Mouse (Mus musculus): Measurements from ENCODE around the gene Jtb. TPM values are rescaled to one million over a fixed set of nuclear protein-coding genes. Genes with fewer than 3 reads are reported as not detected.

The Jtb gene
- polyA plus RNA-seq, 1 experiment from 2014 or later: 114 TPM

DNA sequence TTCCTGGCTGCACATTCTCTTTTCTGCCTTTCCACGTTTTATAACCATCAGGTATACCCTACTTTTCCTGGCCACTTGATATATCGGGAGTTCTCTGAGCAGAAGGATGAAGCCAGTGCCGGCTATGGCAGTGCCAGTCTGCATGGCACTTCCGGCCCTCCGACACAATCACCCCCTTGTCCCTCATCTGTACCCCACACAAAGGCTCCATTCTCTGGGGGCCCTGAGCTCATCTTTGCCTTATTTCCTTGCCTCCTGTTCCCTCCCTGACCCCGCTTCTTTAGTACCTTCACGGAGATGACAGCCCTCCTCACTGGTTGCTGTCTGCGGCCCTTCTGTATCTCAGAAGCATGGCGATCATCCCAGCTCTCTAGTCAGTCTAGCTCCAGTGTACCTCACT, 49.3 kb downstream of the Jtb start:
- Histone ChIP-seq H3K9ac (ENCODE audit: low read depth, low read length) (no peak overlapping the region), H3K27ac (replicated peaks; ENCODE audit: low read depth, low read length) (no peak overlapping the region), H3K4me3 (ENCODE audit: low read depth, low read length) (no peak overlapping the region), H3K9me3 (ENCODE audit: control insufficient read depth, low read length) (no peaks in the 10 kb centered on the region), H3K27me3 (replicated peaks; ENCODE audit: control insufficient read depth, insufficient read depth, low read length) (no peaks in the 10 kb centered on the region), H3K4me2 (ENCODE audit: low read depth, low read length) (no peak overlapping the region), H3K4me1 (ENCODE audit: control insufficient read depth, insufficient read depth, low read length) (no peaks in the 10 kb centered on the region), H3K36me3 (ENCODE audit: control insufficient read depth, insufficient read depth, low read length) (peaks cover 52% of the 10 kb centered on the region; the same call in 1 of the 2 replicates)
- ATAC-seq (ENCODE audit: low read depth): no peak
- 70% methylated on average over 9 of the region's 9 CpGs for WGBS
- no peak for DNase-seq (ENCODE audit: low spot score)

DNA sequence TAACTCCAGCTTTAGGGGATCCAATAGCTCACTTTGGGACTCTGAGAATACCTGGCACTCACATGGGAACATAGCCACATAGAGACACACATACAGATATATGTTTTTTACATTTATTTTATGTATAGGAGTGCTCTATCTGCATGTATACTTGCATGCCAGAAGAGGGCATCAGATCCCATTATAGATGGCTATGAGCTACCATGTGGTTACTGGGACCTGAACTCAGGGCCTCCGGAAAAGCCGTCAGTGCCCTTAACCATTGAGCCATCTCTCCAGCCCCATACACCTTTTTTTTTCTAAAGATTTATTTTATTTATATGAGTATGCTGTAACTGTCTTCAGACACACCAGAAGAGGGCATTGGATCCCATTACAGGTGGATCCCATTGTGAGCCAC, 52.8 kb downstream of the Jtb start:
- Histone ChIP-seq H3K9me3 (ENCODE audit: control insufficient read depth, low read length) (no peaks in the 10 kb centered on the region), H3K27ac (replicated peaks; ENCODE audit: low read depth, low read length) (no peak overlapping the region), H3K27me3 (replicated peaks; ENCODE audit: control insufficient read depth, insufficient read depth, low read length) (no peaks in the 10 kb centered on the region), H3K4me1 (ENCODE audit: control insufficient read depth, insufficient read depth, low read length) (no peaks in the 10 kb centered on the region), H3K36me3 (ENCODE audit: control insufficient read depth, insufficient read depth, low read length) (peaks cover 19% of the 10 kb centered on the region; the same call in 1 of the 2 replicates), H3K4me2 (ENCODE audit: low read depth, low read length) (no peak overlapping the region), H3K9ac (ENCODE audit: low read depth, low read length) (no peak overlapping the region), H3K4me3 (ENCODE audit: low read depth, low read length) (no peak overlapping the region)
- ATAC-seq (ENCODE audit: low read depth) (no peak), DNase-seq (ENCODE audit: low spot score) (no peak)
- WGBS: 93% methylated on average over 2 of the region's 2 CpGs

Small RNAs within 50 kb of the gene (microRNA-seq; reads per million reads assigned to microRNA genes)
- not detected for gene Mir7012 (ENCODE audit: borderline number of aligned reads)

Other genes with a start within 250 kb of the Jtb start
- gene Hax1, start 232.8 kb upstream of the Jtb start, polyA plus RNA-seq (2014; fragmentation: Nextera tagmentation; extraction: Ambion mirVana): 123 and 127 TPM in 2 replicates
- gene 4933434E20Rik, start 180.0 kb upstream of the Jtb start, polyA plus RNA-seq (2014; fragmentation: Nextera tagmentation; extraction: Ambion mirVana): 144 TPM in 2 replicates
- 207 and 211 TPM in 2 replicates for gene Ubap2l, start 179.0 kb upstream of the Jtb start, polyA plus RNA-seq (2014; fragmentation: Nextera tagmentation; extraction: Ambion mirVana)
- 423 and 451 TPM in 2 replicates for gene Tpm3, start 158.9 kb upstream of the Jtb start, polyA plus RNA-seq (2014; fragmentation: Nextera tagmentation; extraction: Ambion mirVana)
- 0.18 and 0.43 TPM in 2 replicates for gene Nup210l, start 127.5 kb upstream of the Jtb start, polyA plus RNA-seq (2014; fragmentation: Nextera tagmentation; extraction: Ambion mirVana)
- 2,089 and 2,268 TPM in 2 replicates for gene Rps27, start 17.9 kb upstream of the Jtb start, polyA plus RNA-seq (2014; fragmentation: Nextera tagmentation; extraction: Ambion mirVana)
- gene Rab13, start 17.9 kb upstream of the Jtb start, polyA plus RNA-seq (2014; fragmentation: Nextera tagmentation; extraction: Ambion mirVana): 18.1 and 19.8 TPM in 2 replicates
- gene Creb3l4, start 11.9 kb downstream of the Jtb start, polyA plus RNA-seq (2014; fragmentation: Nextera tagmentation; extraction: Ambion mirVana): 5.2 and 6.1 TPM in 2 replicates
- 88.1 and 90.9 TPM in 2 replicates for gene Slc39a1, start 16.6 kb downstream of the Jtb start, polyA plus RNA-seq (2014; fragmentation: Nextera tagmentation; extraction: Ambion mirVana)
- 14.2 and 14.4 TPM in 2 replicates for gene Crtc2, start 22.6 kb downstream of the Jtb start, polyA plus RNA-seq (2014; fragmentation: Nextera tagmentation; extraction: Ambion mirVana)
- gene Dennd4b, start 33.6 kb downstream of the Jtb start, polyA plus RNA-seq (2014; fragmentation: Nextera tagmentation; extraction: Ambion mirVana): 4.1 and 4.7 TPM in 2 replicates
- 13.2 and 13.4 TPM in 2 replicates for gene Gatad2b, start 61.6 kb downstream of the Jtb start, polyA plus RNA-seq (2014; fragmentation: Nextera tagmentation; extraction: Ambion mirVana)
- gene Slc27a3, start 158.3 kb downstream of the Jtb start, polyA plus RNA-seq (2014; fragmentation: Nextera tagmentation; extraction: Ambion mirVana): 24.3 and 26.2 TPM in 2 replicates
- gene Ints3, start 202.0 kb downstream of the Jtb start, polyA plus RNA-seq (2014; fragmentation: Nextera tagmentation; extraction: Ambion mirVana): 26.0 and 31.8 TPM in 2 replicates
- gene Npr1, start 234.3 kb downstream of the Jtb start, polyA plus RNA-seq (2014; fragmentation: Nextera tagmentation; extraction: Ambion mirVana): 6.7 and 8.2 TPM in 2 replicates
- 137 and 166 TPM in 2 replicates for gene Ilf2, start 244.5 kb downstream of the Jtb start, polyA plus RNA-seq (2014; fragmentation: Nextera tagmentation; extraction: Ambion mirVana)

All from embryonic facial prominence, embryonic 14.5 days (tissue).